Comparison of ENCODE assay signal across 18 mouse cellular contexts in the genomic region with DNA sequence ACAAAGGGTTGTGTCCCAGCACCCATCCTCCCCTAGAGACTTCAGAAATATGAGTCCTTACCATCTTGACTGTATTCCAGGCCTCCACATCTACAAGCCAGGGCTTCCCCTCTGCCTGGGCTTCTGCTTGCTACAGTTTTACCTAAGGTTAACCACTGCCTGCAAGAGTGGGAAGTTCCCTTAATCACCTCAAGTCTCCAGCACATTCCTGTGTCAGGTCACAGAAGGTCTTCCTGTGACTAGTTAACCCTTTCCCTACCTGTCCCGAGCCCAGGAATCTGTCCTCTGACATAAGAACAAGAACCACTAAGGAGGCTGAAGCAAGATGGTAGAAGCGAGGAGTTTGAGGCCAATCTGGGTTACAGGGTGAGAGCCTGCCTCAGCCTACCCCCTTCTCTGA.
DNase-seq lines count a peak whose midpoint lies in the region; TF ChIP-seq lines count a peak whose summit lies in the region.
"Had no signal": no experiment of that assay in that cellular context is flagged by ENCODE, and none has a peak within 500 bp of the region (broad histone marks: within the 10 kb centered on the region; RNA-seq: fewer than 3 reads in every experiment).

No protein-coding gene starts in this region.

- H3K36me3 ChIP-seq in E14TG2a.4 (ENCODE audit: insufficient read depth, low read length): no peaks in the 10 kb centered on the region
- H3K36me3 ChIP-seq: embryonic facial prominence, embryonic 13.5 days; limb, embryonic 13.5 days; midbrain, embryonic 15.5 days had no signal

- H3K4me1 ChIP-seq in E14TG2a.4 (replicated peaks; ENCODE audit: low read depth, low read length): peaks cover 72% of the 10 kb centered on the region

- no peaks in the 10 kb centered on the region for H3K9me3 ChIP-seq in E14TG2a.4 (ENCODE audit: low read length)
- H3K9me3 ChIP-seq: embryonic facial prominence, embryonic 13.5 days; limb, embryonic 13.5 days; midbrain, embryonic 15.5 days had no signal

- no peak for TF ChIP-seq CTCF in E14TG2a.4 (conservative IDR thresholded peaks at IDR 0.05; ENCODE audit: low read length)

- peak; percentile 43 for DNase-seq in kidney, adult 11 months
- DNase-seq in kidney, postnatal 10 days: no peak
- DNase-seq in ES-CJ7 (ENCODE audit: low read depth, low spot score): peak; percentile 75
- DNase-seq in induced T-regulatory cell, adult 2 months (ENCODE audit: low read depth): peak; percentile 64
- no peak for DNase-seq in frontal cortex, adult 2 months (ENCODE audit: extremely low spot score in 1 of 2, low spot score in 1 of 2)
- DNase-seq in layer of hippocampus, adult 11-12 months (ENCODE audit: low spot score): no peak
- DNase-seq in adrenal gland, postnatal 36 days: no peak
- DNase-seq: cerebellum, postnatal 14 days; lung, postnatal 10 days; retina, postnatal 1 day; thymus, postnatal 36 days had no signal

- no peaks in the 10 kb centered on the region for H3K27me3 ChIP-seq in E14TG2a.4 (ENCODE audit: insufficient read depth, low read length)
- H3K27me3 ChIP-seq: CH12.LX; embryonic facial prominence, embryonic 13.5 days; limb, embryonic 13.5 days; midbrain, embryonic 15.5 days; Patski had no signal

- peak overlapping the region; percentile 50 for H3K4me3 ChIP-seq in E14TG2a.4 (replicated peaks; ENCODE audit: low read length)
- H3K4me3 ChIP-seq: embryonic facial prominence, embryonic 13.5 days; left cerebral cortex, adult 2 months; limb, embryonic 13.5 days; midbrain, embryonic 15.5 days had no signal

Comparison
In these comparisons a context has a peak if more than half of its experiments do, and no peak if none do; other contexts are left out.
1. DNase-seq: peak in kidney, adult 11 months (single experiment), ES-CJ7 (single experiment) and induced T-regulatory cell, adult 2 months (single experiment); none in kidney, postnatal 10 days (single experiment), frontal cortex, adult 2 months (0 of 2), layer of hippocampus, adult 11-12 months (single experiment) and adrenal gland, postnatal 36 days (0 of 2).